Mouse (Mus musculus) gastrocnemius, postnatal 4 days (tissue): ENCODE results near the gene Wdr64. TPM values are rescaled to one million over a fixed set of nuclear protein-coding genes. Genes with fewer than 3 reads are reported as not detected.
A peak's percentile ranks its signal among the peaks of the same experiment; 100 is the strongest.

ENCODE experiments used
- DNase-seq, 2 experiments: peaks; one replicate each; pipeline ENCODE4 v3.0.0; 2021 to 2022; ENCODE audit warnings: low spot score in 2 of 2, mixed read lengths in 2 of 2
- long read RNA-seq, 2 experiments: library from polyadenylated mRNA; stranded (forward); transcript quantifications; one replicate each; pipeline ENCODE4 v2.0.0; 2021
- total RNA-seq, 2 experiments: library from RNA; stranded (reverse); gene quantifications; 2 replicates each; pipeline ENCODE4 v1.2.3; 2021

The Wdr64 gene
- total RNA-seq = not detected
- long read RNA-seq, experiment 1 = 0 reads
- long read RNA-seq, experiment 2 = 0 reads

GRCm38 (mm10) chr1:175698293-175698692 is at the start of gene Wdr64:
Wdr64 (plus strand) TSS chr1:175698593.
- DNase-seq = no peak

DNA sequence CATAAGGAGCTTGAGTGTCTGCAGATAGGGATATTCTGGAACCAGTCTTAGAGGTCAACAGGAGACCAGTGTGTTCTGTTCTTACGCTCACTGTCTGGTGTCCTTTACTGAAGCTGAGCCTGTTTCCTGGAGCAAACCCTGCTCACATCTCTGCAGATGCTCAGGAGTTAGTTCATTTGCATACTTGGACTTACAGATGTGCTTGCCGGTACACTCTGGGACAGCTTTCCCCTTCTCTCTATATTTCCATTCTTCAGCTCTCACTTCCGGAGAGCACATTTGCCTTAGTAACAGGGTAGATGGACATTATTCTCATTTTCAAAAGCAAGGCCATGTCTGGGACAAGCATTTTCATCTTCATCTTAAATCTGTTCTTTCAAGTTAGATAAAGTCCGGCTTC is 49.8 kb upstream of the Wdr64 start:
- no peak for DNase-seq

- DNase-seq = no peak
Measured at GRCm38 (mm10) chr1:175659900-175660299, 38.5 kb upstream of the Wdr64 start.

GRCm38 (mm10) chr1:175668666-175669405 is 29.6 kb upstream of the Wdr64 start:
- no peak for DNase-seq

GRCm38 (mm10) chr1:175669456-175669855 is 28.9 kb upstream of the Wdr64 start:
- no peak for DNase-seq

- DNase-seq = no peak
Measured at GRCm38 (mm10) chr1:175670042-175670441, 28.4 kb upstream of the Wdr64 start.

GRCm38 (mm10) chr1:175671626-175672025 is 26.8 kb upstream of the Wdr64 start:
- DNase-seq = no peak

- DNase-seq = no peak
Measured at GRCm38 (mm10) chr1:175673563-175674325, 24.6 kb upstream of the Wdr64 start.

- no peak for DNase-seq
Measured at GRCm38 (mm10) chr1:175675116-175675515, 23.3 kb upstream of the Wdr64 start.

DNA sequence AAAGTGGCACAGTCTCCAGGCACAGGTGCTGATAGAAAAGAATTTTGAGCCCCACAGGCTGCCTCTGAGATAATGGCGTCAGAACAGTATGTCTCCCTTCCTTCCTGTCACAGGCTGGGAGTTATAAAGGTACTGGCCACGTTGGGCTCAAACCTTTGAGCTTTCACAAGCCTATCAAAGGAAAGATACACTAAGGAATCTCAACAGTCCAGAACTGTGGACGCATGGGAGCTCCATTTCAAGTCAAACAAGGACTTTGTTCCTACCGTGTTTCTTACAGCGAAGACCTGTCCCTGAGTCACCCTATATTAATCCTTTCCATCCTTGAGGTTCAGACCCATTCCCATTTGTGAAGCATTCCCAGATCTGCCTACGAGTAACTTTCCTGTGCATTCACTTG is 20.9 kb upstream of the Wdr64 start:
- DNase-seq = no peak

GRCm38 (mm10) chr1:175680995-175681394 is 17.4 kb upstream of the Wdr64 start:
- no peak for DNase-seq

- DNase-seq = peak in 1 of 2 experiments; percentile 13
Measured at GRCm38 (mm10) chr1:175691686-175692245, 6.6 kb upstream of the Wdr64 start.

DNA sequence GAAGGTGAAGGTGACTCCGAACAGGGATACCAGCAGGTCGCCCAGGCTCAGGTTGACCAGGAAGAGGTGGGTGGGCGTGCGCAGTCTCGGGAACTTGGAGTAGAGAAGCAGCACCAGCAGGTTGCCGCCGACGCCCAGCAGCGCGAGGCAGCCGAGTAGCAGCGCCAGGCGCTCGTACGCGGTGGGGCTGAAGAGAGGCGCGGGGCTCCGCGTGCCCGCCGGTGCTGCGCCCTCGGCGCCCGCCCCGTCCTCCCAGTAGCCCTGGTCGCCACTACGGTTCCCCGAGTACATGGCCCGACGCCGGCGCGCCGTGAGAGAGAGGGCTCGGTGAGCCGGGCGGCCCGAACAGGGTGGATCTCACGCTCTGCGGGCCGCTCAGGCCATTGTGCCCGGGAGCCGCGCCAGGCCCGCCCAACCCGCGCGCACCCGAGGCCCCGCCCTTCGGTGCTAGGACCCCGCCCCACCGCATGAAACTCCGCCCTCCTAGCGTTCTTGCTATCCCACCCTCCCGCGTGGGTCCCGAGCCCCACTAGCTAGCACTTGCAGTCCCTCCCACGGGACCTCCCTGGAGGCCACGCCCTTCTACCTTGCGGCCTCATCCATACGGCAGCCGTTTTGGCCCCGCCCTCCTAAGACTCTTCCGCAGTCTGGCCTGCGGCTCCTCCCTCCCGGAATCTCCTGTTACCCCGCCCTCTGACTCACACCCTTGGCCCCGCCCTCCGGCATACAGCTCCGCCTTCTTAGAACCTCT is 6.0 kb upstream of the Wdr64 start, which contains the start of the genes Opn3 and Chml:
TSS of gene Opn3 (minus strand) at position 531 of the 751 bp plus-strand sequence.
TSS of gene Chml (minus strand) at position 656 of the 751 bp plus-strand sequence.
- DNase-seq = peak; percentile 92 to 97

GRCm38 (mm10) chr1:175692997-175693361 is 5.4 kb upstream of the Wdr64 start:
- no peak for DNase-seq

- DNase-seq = no peak
Measured at GRCm38 (mm10) chr1:175693429-175693960, 4.9 kb upstream of the Wdr64 start.

DNA sequence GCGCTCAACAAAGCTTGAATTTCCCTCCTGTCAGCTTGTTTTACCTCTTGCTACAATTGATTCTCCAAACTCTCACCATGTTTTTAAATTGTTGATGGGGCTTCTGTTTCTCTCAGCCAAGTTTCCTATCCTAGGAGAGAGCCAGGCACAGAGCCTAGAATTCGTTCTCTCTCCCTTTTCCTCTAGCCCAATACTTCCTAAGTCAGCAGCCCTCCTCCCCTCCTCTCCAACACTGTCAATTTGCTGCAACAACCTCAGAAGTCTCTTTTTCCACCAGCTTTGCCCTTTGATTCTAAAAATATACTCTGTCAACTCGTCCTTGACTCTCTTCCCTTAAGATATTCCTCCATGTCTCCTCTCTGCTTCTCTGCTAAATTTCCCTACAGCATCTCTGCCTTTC is 982 bp downstream of the Wdr64 start:
- DNase-seq = no peak

GRCm38 (mm10) chr1:175699796-175700195 is 1.4 kb downstream of the Wdr64 start:
- no peak for DNase-seq

- DNase-seq = no peak
Measured at GRCm38 (mm10) chr1:175701145-175701544, 2.8 kb downstream of the Wdr64 start.

DNA sequence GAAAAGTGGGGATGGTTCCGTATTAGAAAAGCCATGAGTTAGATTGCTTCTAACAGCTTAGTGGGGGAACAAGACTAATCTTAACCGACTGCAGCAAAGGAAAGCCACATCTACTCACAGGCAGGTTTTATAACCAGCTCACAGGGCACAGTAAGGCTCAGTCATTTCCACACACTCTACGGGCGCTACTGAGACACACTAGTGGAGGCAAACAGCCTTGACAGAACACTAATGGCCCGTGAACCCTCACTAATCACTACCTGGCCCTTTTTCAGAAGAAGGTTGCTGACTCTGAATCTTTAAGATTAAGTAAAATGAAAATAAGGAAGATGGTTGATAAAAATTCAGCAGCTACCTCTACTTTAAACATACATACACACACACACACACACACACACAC is 9.2 kb downstream of the Wdr64 start:
- no peak for DNase-seq

- DNase-seq = no peak
Measured at GRCm38 (mm10) chr1:175708013-175708412, 9.6 kb downstream of the Wdr64 start.

GRCm38 (mm10) chr1:175712338-175712909 is 14.0 kb downstream of the Wdr64 start:
- DNase-seq = peak in 1 of 2 experiments; percentile 9
